Mouse (Mus musculus) small intestine, adult 2 months (tissue): ENCODE results near the gene Dgkh. TPM values are rescaled to one million over a fixed set of nuclear protein-coding genes. Genes with fewer than 3 reads are reported as not detected.
"Not testable (repeated sequence)": the region's sequence is repeated elsewhere in the genome, so short reads cannot be mapped to it uniquely, and the experiment has no call there.

Experiments used
- H3K27ac ChIP-seq: fragments of 200-500 bp; 2 replicates; pipeline ENCODE4 v1.5.1; 2012; ENCODE audit warnings: low read depth, low read length, control low read depth, inconsistent platforms; ENCODE audit not compliant: insufficient read depth
- H3K27me3 ChIP-seq: fragments of 200-500 bp; 2 replicates; pipeline ENCODE4 v1.6.1; 2012; ENCODE audit warnings: mild to moderate bottlenecking, moderate library complexity, low read length, inconsistent platforms; ENCODE audit not compliant: control insufficient read depth, insufficient read depth
- H3K36me3 ChIP-seq: fragments of 200-500 bp; 2 replicates; pipeline ENCODE4 v1.6.1; 2012; ENCODE audit warnings: mild to moderate bottlenecking, low read length, control low read depth, inconsistent platforms; ENCODE audit not compliant: control insufficient read depth, insufficient read depth
- H3K4me1 ChIP-seq: fragments of 200-500 bp; 2 replicates; pipeline ENCODE4 v1.6.1; 2012; ENCODE audit warnings: low read length, inconsistent platforms, mixed read lengths; ENCODE audit not compliant: control insufficient read depth, insufficient read depth, insufficient read length
- H3K4me3 ChIP-seq: fragments of 200-500 bp; 2 replicates; pipeline ENCODE4 v1.5.1; 2012; ENCODE audit warnings: low read depth, mild to moderate bottlenecking, control low read depth, inconsistent platforms, low read length, moderate library complexity
- CTCF ChIP-seq: fragments of 200-500 bp; IDR thresholded peaks from 2 replicates; pipeline ENCODE4 v1.5.1; 2012; ENCODE audit warnings: low read depth, mild to moderate bottlenecking, control low read depth, inconsistent platforms, low read length, moderate library complexity, mixed read lengths; ENCODE audit not compliant: insufficient replicate concordance, insufficient read length; ENCODE audit errors: extremely low read depth
- POLR2A ChIP-seq: fragments of 200-500 bp; IDR thresholded peaks from 2 replicates; pipeline ENCODE4 v1.6.1; 2012; ENCODE audit warnings: low read depth, mild to moderate bottlenecking, control low read depth, inconsistent platforms, low read length, moderate library complexity
- WGBS: fragments of 180-500 bp; shearing (Covaris S2); methylation state at CpG from one replicate; pipeline ENCODE4 v1.1.7; 2018; 5-methylcytosine and 5-hydroxymethylcytosine counted together
- polyA plus RNA-seq: library from polyadenylated mRNA; depleted of rRNA; stranded (reverse); fragments of >200 nt; gene quantifications from 2 replicates; pipeline ENCODE4 v1.2.3, GENCODE M21; 2012

The Dgkh gene
- polyA plus RNA-seq, 1 experiment, result 0.60 TPM

GRCm38 (mm10) chr14:78559042-78559441 is 173.5 kb downstream of the Dgkh start:
- TF ChIP-seq POLR2A (no peak), CTCF (no peak)
- Histone ChIP-seq H3K4me3 (no peak overlapping the region), H3K4me1 (no peaks in the 10 kb centered on the region), H3K36me3 (no peaks in the 10 kb centered on the region), H3K27ac (no peak overlapping the region), H3K27me3 (no peaks in the 10 kb centered on the region)
- WGBS, result 68% methylated on average over 8 of the region's 8 CpGs

- 78% methylated on average over 3 of the region's 3 CpGs for WGBS
These were observed 177.7 kb downstream of the Dgkh start for GRCm38 (mm10) chr14:78554830-78555229.

GRCm38 (mm10) chr14:78553661-78554060 is 178.9 kb downstream of the Dgkh start:
- no peak for TF ChIP-seq CTCF
- Histone ChIP-seq H3K4me3 (no peak overlapping the region), H3K27me3 (no peaks in the 10 kb centered on the region), H3K36me3 (no peaks in the 10 kb centered on the region), H3K27ac (no peak overlapping the region), H3K4me1 (no peaks in the 10 kb centered on the region)
- WGBS, result 94% methylated on average over 6 of the region's 6 CpGs

More at GRCm38 (mm10) chr14:78554830-78555229, 177.7 kb downstream of the Dgkh start:
- not testable (repeated sequence) for H3K27ac ChIP-seq, H3K4me3 ChIP-seq, H3K36me3 ChIP-seq, H3K4me1 ChIP-seq, H3K27me3 ChIP-seq

- no peaks in the 10 kb centered on the region for H3K36me3 ChIP-seq
- no peak overlapping the region for H3K27ac ChIP-seq
- WGBS, result 74% methylated on average over 6 of the region's 6 CpGs
- H3K4me1 ChIP-seq, result no peaks in the 10 kb centered on the region
- no peaks in the 10 kb centered on the region for H3K27me3 ChIP-seq
- TF ChIP-seq CTCF, result no peak
- TF ChIP-seq POLR2A, result no peak
- H3K4me3 ChIP-seq, result no peak overlapping the region
These were observed 183.8 kb downstream of the Dgkh start for GRCm38 (mm10) chr14:78548807-78549206.

- WGBS, result 74% methylated on average over 3 of the region's 3 CpGs
- no peak overlapping the region for H3K4me3 ChIP-seq
These were observed 191.3 kb downstream of the Dgkh start for GRCm38 (mm10) chr14:78541319-78541718.

GRCm38 (mm10) chr14:78539821-78540220 is 192.8 kb downstream of the Dgkh start:
- Histone ChIP-seq H3K27ac (no peak overlapping the region), H3K36me3 (no peaks in the 10 kb centered on the region), H3K4me1 (peaks cover 5% of the 10 kb centered on the region; the same call in 1 of the 2 replicates), H3K4me3 (no peak overlapping the region), H3K27me3 (no peaks in the 10 kb centered on the region)
- TF ChIP-seq CTCF, result no peak
- WGBS, result 100% methylated on average over 1 of the region's 1 CpGs

More at GRCm38 (mm10) chr14:78541319-78541718, 191.3 kb downstream of the Dgkh start:
- TF ChIP-seq POLR2A (no peak), CTCF (no peak)
- H3K4me1 ChIP-seq, result peaks cover 5% of the 10 kb centered on the region; the same call in 1 of the 2 replicates
- no peaks in the 10 kb centered on the region for H3K27me3 ChIP-seq
- no peaks in the 10 kb centered on the region for H3K36me3 ChIP-seq
- H3K27ac ChIP-seq, result no peak overlapping the region

GRCm38 (mm10) chr14:78538572-78539320 is 193.8 kb downstream of the Dgkh start:
- Histone ChIP-seq H3K4me3 (no peak overlapping the region), H3K36me3 (no peaks in the 10 kb centered on the region), H3K27ac (no peak overlapping the region), H3K27me3 (no peaks in the 10 kb centered on the region), H3K4me1 (peaks cover 5% of the 10 kb centered on the region; the same call in 1 of the 2 replicates)
- WGBS, result 37% methylated on average over 5 of the region's 5 CpGs
- TF ChIP-seq POLR2A (no peak), CTCF (no peak)
